Mouse (Mus musculus) hindbrain, postnatal 0 days (tissue): ENCODE data around the gene AC134908.4. TPM values are rescaled to one million over a fixed set of nuclear protein-coding genes. Genes with fewer than 3 reads are reported as not detected.

ENCODE experiments used
- ATAC-seq: fragments of 200-750 bp; cut with Nextera tagmentation; 2 replicates; pipeline ENCODE4 v1.8.0; 2017; ENCODE audit warnings: mild to moderate bottlenecking, moderate TSS enrichment, moderate library complexity
- DNase-seq: peaks from one replicate; pipeline ENCODE4 v3.0.0-alpha.2; 2015; ENCODE audit warnings: low spot score
- H3K27ac ChIP-seq: fragments of 300-500 bp; sonication (generic); 2 replicates; pipeline ENCODE4 v1.5.1; 2014; ENCODE audit warnings: mild to moderate bottlenecking
- H3K27me3 ChIP-seq: fragments of 300-500 bp; sonication (generic); 2 replicates; pipeline ENCODE4 v1.6.1; 2014; ENCODE audit warnings: low read length, mixed read lengths; ENCODE audit not compliant: insufficient read depth
- H3K36me3 ChIP-seq: fragments of 300-500 bp; sonication (generic); 2 replicates; pipeline ENCODE4 v1.6.1; 2014; ENCODE audit warnings: low read length, mixed read lengths; ENCODE audit not compliant: insufficient read depth
- H3K4me1 ChIP-seq: fragments of 300-500 bp; sonication (generic); 2 replicates; pipeline ENCODE4 v1.6.1; 2014; ENCODE audit warnings: antibody characterized with exemption, low read length, mixed read lengths; ENCODE audit not compliant: insufficient read depth
- H3K4me2 ChIP-seq: fragments of 300-500 bp; sonication (generic); 2 replicates; pipeline ENCODE4 v1.6.1; 2014; ENCODE audit warnings: low read depth, mild to moderate bottlenecking, low read length, moderate library complexity, mixed read lengths
- H3K4me3 ChIP-seq: fragments of 300-500 bp; sonication (generic); 2 replicates; pipeline ENCODE4 v1.5.1; 2014; ENCODE audit warnings: low read length
- H3K9ac ChIP-seq: fragments of 300-500 bp; sonication (generic); replicated peaks from 2 replicates; pipeline ENCODE4 v1.6.1; 2014; ENCODE audit warnings: mild to moderate bottlenecking, low read length, moderate library complexity, mixed read lengths
- H3K9me3 ChIP-seq: fragments of 300-500 bp; sonication (generic); 2 replicates; pipeline ENCODE4 v1.6.1; 2016; ENCODE audit warnings: low read length, mixed read lengths
- CTCF ChIP-seq: IDR thresholded peaks from 2 replicates; pipeline ENCODE4 v1.5.1; 2016; ENCODE audit warnings: antibody characterized with exemption, control low read depth, low read depth
- WGBS: fragments of 180-500 bp; shearing (Covaris S2); extraction: QIAGEN DNeasy Blood & Tissue Kit; methylation state at CpG from one replicate; pipeline ENCODE4 v1.1.7; 2014; 5-methylcytosine and 5-hydroxymethylcytosine counted together
- polyA plus RNA-seq: library from polyadenylated mRNA; unstranded; fragments of >200 nt; fragmentation: Nextera tagmentation; extraction: Ambion mirVana; gene quantifications from 2 replicates; pipeline ENCODE4 v1.2.1, GENCODE M21; 2015
- total RNA-seq: library from RNA; depleted of rRNA; stranded (reverse); fragments of >200 nt; gene quantifications from 2 replicates; pipeline ENCODE4 v1.2.3, GENCODE M21; 2014

The AC134908.4 gene
- total and polyA plus RNA-seq, 2 experiments from 2014 or later: 0.31 to 3.9 TPM

DNA sequence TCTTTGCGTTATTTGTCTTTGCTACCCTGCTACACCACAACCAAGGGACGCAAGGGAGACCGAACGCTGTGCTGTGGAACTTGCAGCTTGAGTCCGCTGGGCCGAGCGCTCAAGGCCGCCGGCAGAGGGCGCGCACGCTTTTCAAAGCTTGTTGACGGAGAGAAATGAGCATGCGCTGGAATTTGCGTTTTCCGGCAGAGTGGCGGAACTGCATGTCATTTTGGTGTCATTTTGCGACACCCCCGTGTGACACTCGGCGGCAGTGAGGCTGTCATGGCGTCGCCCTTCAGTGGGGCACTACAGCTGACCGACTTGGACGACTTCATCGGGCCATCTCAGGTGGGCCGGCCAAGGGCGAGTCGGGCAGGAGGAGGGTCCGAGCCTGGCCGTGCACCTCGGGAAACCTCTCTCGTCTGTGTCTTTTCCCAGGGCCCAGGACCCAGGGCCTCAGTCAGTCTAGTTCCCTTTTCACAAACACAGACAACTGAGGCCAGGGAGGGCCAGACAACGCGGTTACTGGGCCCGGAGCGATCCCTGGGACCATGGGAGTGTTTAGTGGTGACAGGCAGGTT is 21.8 kb downstream of the AC134908.4 start, which contains the start of gene Narfl:
Narfl (plus strand) TSS at position 228 of the 572 bp plus-strand sequence.
- ATAC-seq: peak; percentile 90
- DNase-seq: peak; percentile 99
- Histone ChIP-seq H3K9ac (peak within 1 kb of the TSS; percentile 82), H3K27ac (no peak within 1 kb of the TSS), H3K4me1 (peaks cover 7% of the 10 kb centered on the region; the same call in 1 of the 2 replicates), H3K36me3 (0 out of 2 replicates have a peak, but pooled peaks cover 4% of the 10 kb centered on the region), H3K27me3 (no peaks in the 10 kb centered on the region), H3K4me2 (peak within 1 kb of the TSS; percentile 89), H3K9me3 (no peaks in the 10 kb centered on the region), H3K4me3 (peak within 1 kb of the TSS; percentile 72)
- WGBS: under 1% methylated on average over 37 of the region's 37 CpGs
- peak; percentile 98 for TF ChIP-seq CTCF

DNA sequence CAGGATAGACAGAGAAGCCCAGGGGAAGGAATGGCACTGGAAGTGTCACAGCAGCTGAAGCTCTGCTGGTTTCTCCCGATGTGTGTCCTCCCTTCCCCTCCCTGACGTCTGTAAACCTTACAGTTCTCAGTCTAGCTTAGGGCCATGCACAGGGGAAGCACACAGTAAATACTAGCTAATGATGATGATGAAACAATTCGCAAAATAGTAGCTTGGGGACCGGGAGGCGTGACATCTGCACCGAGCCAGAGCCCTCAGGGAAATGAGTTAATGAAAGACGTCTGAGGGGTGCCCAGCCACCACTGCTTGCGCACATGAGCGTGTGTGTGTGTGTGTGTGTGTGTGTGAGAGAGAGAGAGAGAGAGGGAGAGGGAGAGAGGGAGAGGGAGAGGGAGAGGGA is 26.1 kb downstream of the AC134908.4 start:
- WGBS: 43% methylated on average over 9 of the region's 9 CpGs
- DNase-seq: no peak
- no peak for ATAC-seq

DNA sequence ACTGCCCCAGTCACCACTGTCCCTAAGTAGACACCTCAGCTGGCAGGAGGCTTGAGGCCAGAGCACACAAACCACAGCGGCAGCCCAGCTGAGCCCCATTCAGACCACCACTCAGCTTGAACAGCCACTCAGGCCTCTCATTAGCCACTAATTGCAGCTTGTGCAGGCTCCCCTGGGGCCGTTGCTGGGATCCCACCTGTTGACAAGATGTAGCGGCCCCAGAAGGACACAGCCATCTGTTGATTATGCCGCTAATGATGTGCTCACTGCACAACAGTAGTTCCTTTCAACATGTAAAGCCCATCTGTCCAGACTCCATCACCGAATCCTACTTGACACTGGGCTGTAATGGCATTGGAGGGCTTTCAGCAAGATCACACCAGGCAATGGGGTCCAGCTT is 29.6 kb downstream of the AC134908.4 start:
- Histone ChIP-seq H3K4me1 (no peaks in the 10 kb centered on the region), H3K9ac (no peak overlapping the region), H3K27me3 (no peaks in the 10 kb centered on the region), H3K27ac (no peak overlapping the region), H3K4me2 (no peak overlapping the region), H3K9me3 (no peaks in the 10 kb centered on the region), H3K4me3 (no peak overlapping the region), H3K36me3 (no peaks in the 10 kb centered on the region)
- no peak for DNase-seq
- no peak for TF ChIP-seq CTCF
- ATAC-seq: no peak
- 38% methylated on average over 5 of the region's 5 CpGs for WGBS

More for the DNA sequence above, 26.1 kb downstream of the AC134908.4 start:
- Histone ChIP-seq H3K4me3 (no peak overlapping the region), H3K27me3 (no peaks in the 10 kb centered on the region), H3K4me2 (no peak overlapping the region), H3K36me3 (no peaks in the 10 kb centered on the region), H3K27ac (no peak overlapping the region), H3K9ac (no peak overlapping the region), H3K4me1 (peaks cover 5% of the 10 kb centered on the region; the same call in 1 of the 2 replicates), H3K9me3 (no peaks in the 10 kb centered on the region)
- no peak for TF ChIP-seq CTCF

DNA sequence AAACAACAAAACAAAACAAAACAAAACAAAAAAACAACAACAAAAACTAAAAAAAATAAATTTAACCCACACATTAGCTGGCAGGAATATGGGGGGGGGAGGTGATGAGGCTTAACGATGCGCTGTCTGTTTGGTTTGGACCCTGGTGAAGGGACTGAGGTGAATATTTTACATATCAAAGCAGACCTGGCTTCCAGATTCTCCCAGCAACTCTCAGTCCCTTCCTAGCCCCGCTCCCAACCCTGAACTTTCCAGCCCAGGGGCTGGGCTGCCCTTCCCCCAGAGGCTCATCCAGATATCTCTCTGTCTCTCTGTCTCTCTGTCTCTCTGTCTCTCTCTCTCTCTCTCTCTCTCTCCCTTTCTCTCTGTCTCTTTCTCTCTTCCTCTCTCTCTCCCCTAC is 32.9 kb downstream of the AC134908.4 start:
- Histone ChIP-seq H3K27me3 (no peaks in the 10 kb centered on the region), H3K4me2 (no peak overlapping the region), H3K4me1 (no peaks in the 10 kb centered on the region), H3K9me3 (no peaks in the 10 kb centered on the region), H3K36me3 (no peaks in the 10 kb centered on the region), H3K27ac (no peak overlapping the region), H3K9ac (no peak overlapping the region), H3K4me3 (no peak overlapping the region)
- no peak for TF ChIP-seq CTCF
- DNase-seq: no peak
- no peak for ATAC-seq
- 32% methylated on average over 3 of the region's 3 CpGs for WGBS

DNA sequence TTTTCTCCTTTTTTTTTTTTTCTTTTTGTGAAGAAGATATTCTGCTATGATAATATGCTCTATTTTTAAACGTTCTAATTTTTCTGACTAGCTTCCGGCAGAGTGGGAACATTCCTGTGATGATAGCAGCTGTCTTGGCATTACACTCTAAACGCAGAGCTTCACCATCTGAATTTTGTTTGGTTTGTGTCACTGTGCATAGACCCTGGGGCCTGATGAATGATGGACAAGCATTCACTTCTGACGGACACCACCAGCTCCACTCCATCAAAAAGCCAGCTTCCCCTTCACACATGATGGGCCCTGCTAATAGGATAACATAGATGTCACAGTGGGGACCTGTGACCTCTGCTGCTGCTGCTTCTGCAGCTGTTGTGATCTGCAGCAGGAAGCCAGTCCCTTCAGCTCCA is 33.9 kb downstream of the AC134908.4 start:
- no peaks in the 10 kb centered on the region for H3K4me1 ChIP-seq
- no peak overlapping the region for H3K4me3 ChIP-seq
- H3K27ac ChIP-seq: no peak overlapping the region
- no peak overlapping the region for H3K9ac ChIP-seq
- no peak for DNase-seq
- no peaks in the 10 kb centered on the region for H3K9me3 ChIP-seq
- ATAC-seq: no peak
- no peaks in the 10 kb centered on the region for H3K36me3 ChIP-seq
- TF ChIP-seq CTCF: no peak
- H3K27me3 ChIP-seq: no peaks in the 10 kb centered on the region
- no peak overlapping the region for H3K4me2 ChIP-seq
- 19% methylated on average over 4 of the region's 4 CpGs for WGBS

DNA sequence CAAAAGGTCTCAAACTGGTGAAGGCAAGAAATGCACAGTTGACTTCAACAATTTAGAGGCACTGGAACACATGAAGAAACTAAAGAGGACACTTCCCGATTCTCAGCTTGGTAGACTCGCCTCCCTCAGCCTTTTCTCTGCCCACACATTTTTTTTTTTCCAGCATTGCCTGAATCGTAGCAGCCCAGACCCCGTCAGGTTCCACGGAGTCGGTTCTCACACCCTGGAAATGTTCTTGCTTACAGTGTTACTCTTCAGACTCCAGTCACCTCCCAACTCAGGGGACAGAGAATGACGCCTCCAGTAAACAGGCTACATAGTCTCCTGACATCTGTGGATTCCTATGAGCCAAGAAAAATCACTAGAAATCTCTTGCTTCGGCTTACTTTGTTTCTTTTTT is 35.3 kb downstream of the AC134908.4 start:
- Histone ChIP-seq H3K27ac (no peak overlapping the region), H3K4me1 (no peaks in the 10 kb centered on the region), H3K9ac (no peak overlapping the region), H3K9me3 (no peaks in the 10 kb centered on the region), H3K4me2 (no peak overlapping the region), H3K4me3 (no peak overlapping the region), H3K27me3 (no peaks in the 10 kb centered on the region), H3K36me3 (no peaks in the 10 kb centered on the region)
- no peak for TF ChIP-seq CTCF
- WGBS: 79% methylated on average over 8 of the region's 8 CpGs
- ATAC-seq: no peak
- DNase-seq: no peak

DNA sequence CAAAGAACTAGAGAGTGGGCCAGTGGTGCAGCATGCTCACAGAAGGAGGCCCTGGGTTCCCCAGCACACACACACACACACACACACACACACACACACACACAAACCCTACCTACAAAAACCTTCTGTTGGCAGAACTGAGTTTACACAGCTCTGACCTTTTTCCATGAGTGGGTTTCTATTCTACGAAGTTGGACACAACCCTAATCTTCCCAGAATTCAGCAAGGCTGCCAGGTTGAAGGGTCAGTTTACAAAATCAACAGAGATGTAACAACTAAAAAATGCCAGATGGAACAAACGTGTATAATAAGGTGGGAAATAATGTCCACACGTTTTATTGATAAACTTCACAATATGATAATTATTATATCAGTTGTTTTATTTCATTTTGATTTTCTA is 37.8 kb downstream of the AC134908.4 start:
- no peaks in the 10 kb centered on the region for H3K27me3 ChIP-seq
- DNase-seq (no peak), ATAC-seq (no peak)
- H3K4me3 ChIP-seq: no peak overlapping the region
- TF ChIP-seq CTCF: no peak
- H3K9me3 ChIP-seq: no peaks in the 10 kb centered on the region
- H3K9ac ChIP-seq: no peak overlapping the region
- WGBS: 78% methylated on average over 3 of the region's 3 CpGs
- no peaks in the 10 kb centered on the region for H3K4me1 ChIP-seq
- no peaks in the 10 kb centered on the region for H3K36me3 ChIP-seq
- no peak overlapping the region for H3K4me2 ChIP-seq
- no peak overlapping the region for H3K27ac ChIP-seq
